Mouse (Mus musculus) kidney, adult 2 months (tissue): ENCODE data around the gene Taar8a.

ENCODE experiments used
- CTCF ChIP-seq: fragments of 200-500 bp; conservative IDR thresholded peaks from 2 replicates; pipeline ENCODE4 v1.5.1; 2011; ENCODE audit warnings: low read depth, mild to moderate bottlenecking, control low read depth, low read length, moderate library complexity, mixed read lengths; ENCODE audit not compliant: insufficient read depth, insufficient read length
- POLR2A ChIP-seq: fragments of 200-500 bp; IDR thresholded peaks from one replicate; pipeline ENCODE4 v1.6.1; 2011; ENCODE audit warnings: low read depth, low read length, control low read depth

DNA sequence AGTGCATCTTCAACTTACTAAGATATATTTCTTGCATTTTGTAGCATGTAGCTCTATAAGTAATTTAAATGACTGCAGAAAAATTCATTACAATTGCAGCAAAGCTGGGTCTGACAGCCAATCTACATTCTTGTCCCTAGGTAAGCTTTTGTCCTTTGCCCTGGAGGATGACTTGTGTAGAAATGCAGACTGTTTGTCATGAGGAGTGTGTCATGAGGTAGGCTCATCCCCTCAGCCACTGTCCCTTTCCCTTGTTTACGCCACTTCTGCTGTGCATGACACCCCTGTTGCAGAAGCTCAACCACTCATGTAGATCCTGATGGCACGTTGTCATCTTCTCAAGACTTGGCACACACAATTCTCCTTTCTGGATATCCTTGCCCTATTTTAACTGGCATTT is 10.9 kb downstream of the Taar8a start:
- TF ChIP-seq POLR2A (no peak), CTCF (no peak)
